Mouse (Mus musculus) liver, adult 2 months (tissue): Measurements from ENCODE around the gene Anapc2. TPM values are rescaled to one million over a fixed set of nuclear protein-coding genes. Genes with fewer than 3 reads are reported as not detected.

Experiments used
- DNase-seq: peaks from one replicate; pipeline ENCODE4 v3.0.0-alpha.2; 2011; ENCODE audit warnings: low read depth, low spot score; ENCODE audit errors: extremely low read depth
- H3K27ac ChIP-seq: fragments of 200-500 bp; replicated peaks from 2 replicates; pipeline ENCODE4 v1.5.1; 2012; ENCODE audit warnings: low read depth, mild to moderate bottlenecking, control low read depth, inconsistent platforms, low read length; ENCODE audit not compliant: insufficient read depth
- H3K27me3 ChIP-seq: fragments of 200-500 bp; 2 replicates; pipeline ENCODE4 v1.6.1; 2012; ENCODE audit warnings: mild to moderate bottlenecking, moderate library complexity, low read length, inconsistent platforms; ENCODE audit not compliant: control insufficient read depth, insufficient read depth
- H3K36me3 ChIP-seq: fragments of 200-500 bp; 2 replicates; pipeline ENCODE4 v1.6.1; 2012; ENCODE audit warnings: low read length, inconsistent platforms; ENCODE audit not compliant: control insufficient read depth, insufficient read depth
- H3K4me1 ChIP-seq: fragments of 200-500 bp; 2 replicates; pipeline ENCODE4 v1.6.1; 2011; ENCODE audit warnings: low read length; ENCODE audit not compliant: control insufficient read depth, insufficient read depth
- H3K4me3 ChIP-seq: fragments of 200-500 bp; 2 replicates; pipeline ENCODE4 v1.5.1; 2011; ENCODE audit warnings: low read depth, mild to moderate bottlenecking, control low read depth, low read length, moderate library complexity; ENCODE audit not compliant: insufficient read depth
- H3K79me2 ChIP-seq: fragments of 200-500 bp; 2 replicates; pipeline ENCODE4 v1.6.1; 2012; ENCODE audit warnings: inconsistent platforms, mild to moderate bottlenecking, low read length, moderate library complexity; ENCODE audit not compliant: control insufficient read depth, insufficient read depth
- H3K9ac ChIP-seq: fragments of 200-500 bp; 2 replicates; pipeline ENCODE4 v1.6.1; 2012; ENCODE audit warnings: low read depth, mild to moderate bottlenecking, control low read depth, inconsistent platforms, low read length
- CTCF ChIP-seq: fragments of 200-500 bp; IDR thresholded peaks from 2 replicates; pipeline ENCODE4 v1.5.1; 2011; ENCODE audit warnings: low read depth, low read length, control low read depth
- POLR2A ChIP-seq: fragments of 200-500 bp; IDR thresholded peaks from 2 replicates; pipeline ENCODE4 v1.6.1; 2011; ENCODE audit warnings: low read length, control low read depth; ENCODE audit not compliant: insufficient read depth; ENCODE audit errors: extremely low read depth
- WGBS: fragments of 180-500 bp; shearing (Covaris S2); methylation state at CpG from one replicate; pipeline ENCODE4 v1.1.7; 2018; 5-methylcytosine and 5-hydroxymethylcytosine counted together
- polyA plus RNA-seq: library from polyadenylated mRNA; depleted of rRNA; stranded (reverse); fragments of >200 nt; gene quantifications from 2 replicates; pipeline ENCODE4 v1.2.3, GENCODE M21; 2012; rRNA removed
- total RNA-seq: library from RNA; depleted of rRNA; stranded (reverse); fragments of >200 nt; gene quantifications from 2 replicates; pipeline ENCODE4 v1.2.3, GENCODE M21; 2014; rRNA removed

Gene Anapc2
- total RNA-seq = 24.0 and 24.6 TPM in 2 replicates
- polyA plus RNA-seq = 45.8 and 52.1 TPM in 2 replicates

- Histone ChIP-seq H3K4me1 (peaks cover 14% of the 10 kb centered on the region), H3K4me3 (peak within 1 kb of the TSS; percentile 83), H3K27me3 (no peaks in the 10 kb centered on the region), H3K27ac (peak within 1 kb of the TSS; percentile 34; the same call in 1 of the 2 replicates), H3K36me3 (peaks cover 14% of the 10 kb centered on the region; the same call in 1 of the 2 replicates), H3K9ac (peak within 1 kb of the TSS; percentile 81), H3K79me2 (peaks cover 7% of the 10 kb centered on the region; the same call in 1 of the 2 replicates)
- TF ChIP-seq POLR2A = peak; percentile 78
- TF ChIP-seq CTCF = peak; percentile 53
- WGBS = under 1% methylated on average over 55 of the region's 55 CpGs
- DNase-seq = peak; percentile 84
Observed at GRCm38 (mm10) chr2:25271827-25272511, at the start of gene Anapc2, which contains the start of gene Ssna1. Gene Anapc2, plus strand, starts transcription at chr2:25272478. Gene Ssna1, minus strand, starts transcription at chr2:25272438.

DNA sequence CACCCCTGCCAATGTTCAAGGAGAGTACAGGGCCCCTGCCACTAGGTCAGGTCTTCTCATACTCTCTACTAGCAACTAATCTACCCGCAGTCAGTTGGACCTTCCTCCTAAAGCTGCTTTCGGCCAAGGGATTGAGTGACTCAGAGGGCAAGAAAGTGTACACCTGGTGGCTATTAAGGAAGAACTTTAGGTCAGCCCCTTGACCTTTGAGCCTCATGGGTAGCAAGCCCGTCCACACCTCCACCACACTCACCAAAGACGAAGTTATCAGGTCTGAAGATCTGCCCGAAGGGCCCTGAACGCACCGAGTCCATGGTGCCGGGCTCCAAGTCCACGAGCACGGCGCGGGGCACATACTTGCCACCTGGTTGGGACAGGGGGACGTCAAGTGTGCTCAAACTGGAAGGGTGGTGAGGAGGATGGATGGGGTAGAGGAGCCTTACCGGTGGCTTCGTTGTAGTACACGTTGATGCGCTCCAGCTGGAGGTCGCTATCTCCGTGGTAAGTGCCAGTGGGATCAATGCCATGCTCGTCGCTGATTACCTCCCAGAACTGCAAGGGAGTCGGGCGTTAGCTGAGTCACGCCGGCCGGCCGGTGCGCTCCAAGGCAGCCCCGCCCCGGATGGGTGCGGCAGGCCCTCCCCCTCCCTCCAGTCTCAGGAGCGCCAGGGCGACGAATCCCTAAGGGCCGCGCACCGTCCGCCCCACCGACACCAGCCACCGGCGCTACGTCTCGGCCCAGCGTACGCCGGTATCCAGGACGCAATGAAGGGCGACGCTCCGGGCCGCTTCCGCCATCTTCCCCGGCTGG is 48.4 kb upstream of the Anapc2 start:
- Histone ChIP-seq H3K4me1 (no peaks in the 10 kb centered on the region), H3K27me3 (no peaks in the 10 kb centered on the region), H3K9ac (peak overlapping the region; percentile 89), H3K79me2 (no peaks in the 10 kb centered on the region; the same call in 1 of the 2 replicates), H3K27ac (peak overlapping the region; percentile 83), H3K36me3 (no peaks in the 10 kb centered on the region; the same call in 1 of the 2 replicates), H3K4me3 (peak overlapping the region; percentile 78)
- under 1% methylated on average over 51 of the region's 53 CpGs for WGBS
- TF ChIP-seq CTCF (no peak), POLR2A (no peak)
- DNase-seq = peak; percentile 67

GRCm38 (mm10) chr2:25224492-25224765 is 47.8 kb upstream of the Anapc2 start, which contains the start of gene Tubb4b:
Gene Tubb4b, minus strand, starts transcription at chr2:25224702.
- peak within 1 kb of the TSS; percentile 78 for H3K4me3 ChIP-seq
- peak; percentile 99 for TF ChIP-seq POLR2A
- TF ChIP-seq CTCF = peak; percentile 34; the same call in 1 of the 2 replicates
- H3K4me1 ChIP-seq = no peaks in the 10 kb centered on the region
- no peaks in the 10 kb centered on the region; the same call in 1 of the 2 replicates for H3K36me3 ChIP-seq
- no peaks in the 10 kb centered on the region; the same call in 1 of the 2 replicates for H3K79me2 ChIP-seq
- no peak for DNase-seq
- H3K27me3 ChIP-seq = no peaks in the 10 kb centered on the region
- H3K9ac ChIP-seq = peak within 1 kb of the TSS; percentile 89
- under 1% methylated on average over 17 of the region's 17 CpGs for WGBS
- H3K27ac ChIP-seq = peak within 1 kb of the TSS; percentile 88

DNA sequence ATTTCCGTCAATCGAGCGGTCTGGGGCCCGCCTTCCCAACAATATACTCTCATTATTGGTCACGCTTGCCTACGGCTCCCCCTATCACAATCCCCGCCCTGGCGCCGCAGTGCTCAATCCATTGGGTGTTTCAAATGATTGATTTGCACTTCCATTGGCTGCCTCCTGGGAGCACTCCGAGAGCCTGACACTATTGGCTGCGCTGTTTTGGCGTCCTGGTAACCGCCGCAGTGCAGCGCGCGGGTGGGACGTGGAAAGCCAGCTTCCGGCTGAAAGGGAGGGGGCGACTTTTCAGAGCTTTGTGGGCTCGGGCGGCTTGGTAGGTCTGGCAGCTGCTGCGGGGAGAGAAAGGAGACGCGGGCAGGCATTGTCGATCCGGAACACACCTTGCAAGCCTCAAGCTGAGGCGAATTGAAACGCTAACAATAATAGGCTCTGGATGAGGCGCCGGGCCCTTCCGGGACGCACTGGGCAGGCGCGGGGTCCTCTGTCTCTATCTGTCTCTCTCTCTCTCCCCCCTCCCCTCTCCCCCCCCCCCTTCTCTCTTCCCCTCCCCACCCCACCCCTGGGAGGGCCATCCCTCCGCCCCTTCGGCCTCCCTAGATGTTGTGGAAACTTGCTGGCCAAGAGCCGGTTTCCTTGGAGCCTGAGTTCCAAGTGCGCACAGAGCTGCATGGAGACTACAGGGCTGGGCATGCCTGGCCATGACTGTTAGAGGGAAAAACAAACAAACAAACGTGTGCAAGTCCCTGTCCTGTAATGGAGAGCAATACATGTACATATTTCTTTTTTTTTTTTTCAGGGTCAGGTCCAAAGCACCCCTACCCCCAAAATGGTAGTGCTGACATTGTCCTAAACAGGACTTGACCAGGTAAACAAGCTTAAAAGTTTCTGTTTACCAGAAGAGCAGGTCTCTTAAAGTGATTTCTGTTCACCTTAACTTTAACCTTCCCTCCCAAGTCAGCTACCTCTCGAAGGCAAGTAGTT is 47.2 kb upstream of the Anapc2 start:
- Histone ChIP-seq H3K79me2 (no peaks in the 10 kb centered on the region; the same call in 1 of the 2 replicates), H3K27me3 (no peaks in the 10 kb centered on the region), H3K9ac (peak overlapping the region; percentile 73), H3K27ac (peak overlapping the region; percentile 88), H3K4me3 (peak overlapping the region; percentile 73), H3K36me3 (no peaks in the 10 kb centered on the region; the same call in 1 of the 2 replicates), H3K4me1 (no peaks in the 10 kb centered on the region)
- 2% methylated on average over 41 of the region's 41 CpGs for WGBS
- no peak for TF ChIP-seq CTCF
- peak; percentile 67; the same call in 1 of the 2 replicates for TF ChIP-seq POLR2A
- peak; percentile 98 for DNase-seq

- H3K27ac ChIP-seq = peak overlapping the region; percentile 59
- whole genome bisulfite sequencing = 83% methylated on average over 8 of the region's 8 CpGs
- no peak overlapping the region for H3K9ac ChIP-seq
- TF ChIP-seq POLR2A = no peak
- no peak for TF ChIP-seq CTCF
- DNase-seq = no peak
- H3K79me2 ChIP-seq = no peaks in the 10 kb centered on the region; the same call in 1 of the 2 replicates
- no peaks in the 10 kb centered on the region; the same call in 1 of the 2 replicates for H3K36me3 ChIP-seq
- H3K27me3 ChIP-seq = no peaks in the 10 kb centered on the region
- H3K4me1 ChIP-seq = no peaks in the 10 kb centered on the region
- H3K4me3 ChIP-seq = no peak overlapping the region
Observed at GRCm38 (mm10) chr2:25225811-25226379, 46.4 kb upstream of the Anapc2 start.
